Mouse (Mus musculus) right cerebral cortex, postnatal 4 days (tissue): ENCODE results near the gene Olfr1501.
"Not testable (repeated sequence)": the region's sequence is repeated elsewhere in the genome, so short reads cannot be mapped to it uniquely, and the experiment has no call there.

Experiments
- DNase-seq: peaks from one replicate; pipeline ENCODE4 v3.0.0-alpha.2; 2022

Gene Olfr1501

DNA sequence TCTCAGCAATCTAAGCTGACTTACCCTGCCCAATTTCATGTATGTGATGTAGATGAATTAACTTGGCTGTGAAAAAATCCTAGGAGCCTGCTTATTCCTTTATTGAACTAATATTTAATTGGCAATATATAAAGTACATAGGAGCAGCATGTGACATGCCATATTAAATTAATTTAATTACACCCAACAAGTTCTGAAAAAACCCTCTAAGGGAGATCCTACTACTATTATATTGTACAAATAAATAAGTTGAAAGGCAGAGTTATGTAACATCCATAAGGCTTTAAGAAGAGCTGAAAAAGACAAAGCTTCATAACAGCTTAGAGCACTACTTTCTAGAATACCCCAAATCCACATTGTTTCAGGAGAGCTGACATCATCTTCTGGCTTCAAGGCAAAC, at the start of gene Olfr1501:
TSS of gene Olfr1501 (minus strand) at position 101 of the 400 bp plus-strand sequence.
- not testable (repeated sequence) for DNase-seq

DNA sequence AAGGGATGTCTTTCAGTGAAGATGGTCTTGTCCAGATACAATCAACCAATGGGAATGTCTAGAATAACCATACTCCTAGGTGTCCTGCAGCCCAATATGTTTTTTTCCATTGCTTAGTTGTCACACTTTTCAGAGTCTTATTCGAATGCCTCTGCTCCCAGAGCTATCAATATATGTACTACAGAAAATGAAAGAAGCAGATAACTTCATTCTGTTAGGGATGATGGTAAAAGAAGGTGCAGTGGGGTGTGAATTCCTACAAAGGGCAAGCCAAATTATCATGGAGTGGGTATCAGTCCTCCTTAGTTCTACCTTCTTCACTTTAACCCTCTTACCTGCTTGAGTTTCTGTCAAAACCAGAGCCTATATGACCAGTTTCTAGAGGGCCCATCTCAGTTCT, 47.3 kb upstream of the Olfr1501 start, which contains the start of gene Olfr1504:
TSS of gene Olfr1504 (minus strand) at position 101 of the 400 bp plus-strand sequence.
- DNase-seq, result no peak

DNA sequence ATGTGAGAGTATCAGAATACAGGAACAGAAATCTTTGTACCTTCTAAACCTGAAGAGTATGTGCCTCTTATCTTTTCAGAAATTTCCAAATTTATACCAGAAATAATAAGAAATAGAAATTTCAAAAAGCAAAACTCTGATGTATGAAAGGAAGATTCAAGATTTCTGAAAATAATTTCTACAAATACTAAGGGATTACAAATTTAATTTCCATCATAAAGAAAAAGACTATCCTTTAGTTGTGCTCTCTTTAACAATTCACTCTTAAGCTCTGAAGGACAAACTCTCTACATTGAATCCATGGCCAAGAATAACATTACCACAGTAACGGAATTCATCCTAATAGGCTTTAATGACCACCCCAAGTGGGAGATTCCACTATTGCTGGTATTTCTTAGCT, 11.0 kb upstream of the Olfr1501 start, which contains the start of gene Olfr1502:
TSS of gene Olfr1502 (plus strand) at position 301 of the 400 bp plus-strand sequence.
- no peak for DNase-seq

DNA sequence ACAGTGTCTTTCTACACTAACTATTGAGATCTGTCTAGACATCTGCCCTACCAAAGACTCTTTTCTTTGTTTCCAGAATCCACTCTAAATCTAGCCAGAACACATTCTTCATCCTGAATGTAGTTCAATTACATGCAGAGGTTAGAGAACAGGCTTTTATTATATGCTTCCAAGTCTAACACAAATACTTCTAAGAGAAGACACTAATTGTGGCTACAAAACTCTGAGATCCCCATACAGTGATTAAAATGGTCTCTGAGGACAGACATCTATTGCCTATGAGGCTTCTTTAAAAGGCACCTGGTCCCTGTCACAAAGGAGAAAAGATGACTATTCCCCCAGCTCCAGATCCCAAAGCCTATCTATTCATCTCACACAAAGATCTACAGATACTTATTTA, 20.1 kb downstream of the Olfr1501 start, which contains the start of gene Olfr1500:
TSS of gene Olfr1500 (minus strand) at position 101 of the 400 bp plus-strand sequence.
- DNase-seq, result no peak

DNA sequence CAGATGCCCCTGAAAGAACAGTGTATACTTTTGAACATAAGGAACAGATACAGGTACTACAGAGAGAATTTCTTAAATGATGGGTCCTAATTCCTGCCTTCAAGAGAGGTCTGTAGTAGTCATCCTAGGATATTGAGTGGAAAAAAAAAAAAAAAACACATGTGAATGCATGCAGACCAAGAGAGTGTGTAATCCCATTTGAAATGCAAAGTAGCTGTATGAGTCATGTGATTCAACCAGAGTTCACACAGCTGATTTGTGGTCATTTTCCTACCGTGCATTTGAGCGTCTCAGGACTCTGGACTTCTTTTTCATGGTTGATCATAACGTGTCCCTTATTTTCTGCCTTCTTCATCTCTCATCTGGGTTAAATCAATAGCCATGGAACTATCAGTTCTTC, 22.0 kb downstream of the Olfr1501 start:
- no peak for DNase-seq

DNA sequence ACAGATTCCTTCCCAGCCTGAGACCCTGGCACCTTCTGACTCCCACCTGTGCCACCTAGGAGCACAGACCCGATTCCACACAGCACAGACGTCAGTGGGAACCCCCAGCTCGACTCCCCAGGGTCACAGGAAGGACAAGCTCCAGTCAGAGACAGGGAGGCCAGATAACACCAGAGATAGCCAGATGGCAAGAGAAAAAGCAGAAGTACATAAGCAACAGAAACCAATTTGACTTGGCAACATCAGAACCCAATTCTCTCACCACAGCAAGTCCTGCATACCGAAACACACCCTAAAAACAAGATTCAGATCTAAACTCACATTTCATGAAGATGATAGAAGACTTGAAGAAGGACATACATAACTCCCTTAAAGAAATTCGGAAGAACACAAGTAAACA, 29.6 kb downstream of the Olfr1501 start:
- no peak for DNase-seq

DNA sequence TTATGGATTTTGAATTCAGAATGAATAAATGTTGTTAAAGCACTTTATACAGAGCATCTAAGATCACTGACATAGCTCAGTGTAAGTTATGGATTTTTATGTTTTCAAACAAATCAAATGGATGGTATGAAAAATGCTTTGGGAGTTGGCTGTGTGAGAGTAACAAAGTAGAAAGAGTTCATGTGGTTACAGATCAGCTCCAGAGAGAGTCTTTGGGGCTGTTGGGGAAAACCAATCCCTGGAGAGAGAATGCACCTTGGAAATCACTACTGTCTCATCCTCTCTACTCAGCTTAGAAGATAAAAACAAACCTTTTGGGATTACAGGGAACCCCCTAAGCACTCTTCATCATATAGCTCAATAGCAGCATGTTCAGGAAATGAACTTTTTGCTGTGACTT, 31.1 kb downstream of the Olfr1501 start, which contains the start of gene Olfr1499:
TSS of gene Olfr1499 (minus strand) at position 101 of the 400 bp plus-strand sequence.
- DNase-seq, result no peak

DNA sequence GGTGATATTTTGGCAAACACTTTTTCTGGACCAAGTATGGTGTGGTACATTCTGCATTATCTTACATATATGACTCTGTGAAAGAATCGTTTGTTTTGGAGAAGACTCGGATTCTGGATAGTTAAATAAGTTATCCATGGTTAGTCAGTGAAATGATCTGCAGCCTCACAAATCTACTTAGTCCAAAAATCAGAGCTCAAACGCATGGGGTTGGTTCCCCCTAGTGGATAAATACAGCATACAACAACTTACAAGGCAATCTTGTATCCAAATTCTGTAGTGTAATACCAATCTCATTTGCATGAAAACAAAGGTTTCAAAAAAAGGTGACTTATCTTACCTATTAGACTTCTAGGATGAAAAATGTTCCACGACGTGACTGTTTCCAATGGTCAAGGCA, 31.7 kb downstream of the Olfr1501 start:
- no peak for DNase-seq

DNA sequence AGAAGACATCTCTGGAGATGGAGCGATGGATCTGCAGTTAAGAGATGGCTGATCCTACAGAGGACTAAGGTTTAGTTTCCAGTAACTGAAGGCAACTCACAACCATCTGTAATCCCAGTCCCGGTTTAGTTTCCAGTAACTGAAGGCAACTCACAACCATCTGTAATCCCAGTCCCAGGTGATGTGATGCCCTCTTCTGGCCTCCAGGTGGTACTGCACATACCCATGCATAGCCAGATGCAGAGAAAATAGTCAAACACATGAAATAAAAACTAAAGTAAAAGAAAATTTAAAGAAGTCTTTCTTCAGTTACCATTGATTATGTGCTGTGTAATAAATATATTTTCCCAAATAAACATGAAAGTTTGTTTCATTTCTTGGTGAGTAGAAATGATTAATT, 37.7 kb downstream of the Olfr1501 start:
- DNase-seq, result no peak

DNA sequence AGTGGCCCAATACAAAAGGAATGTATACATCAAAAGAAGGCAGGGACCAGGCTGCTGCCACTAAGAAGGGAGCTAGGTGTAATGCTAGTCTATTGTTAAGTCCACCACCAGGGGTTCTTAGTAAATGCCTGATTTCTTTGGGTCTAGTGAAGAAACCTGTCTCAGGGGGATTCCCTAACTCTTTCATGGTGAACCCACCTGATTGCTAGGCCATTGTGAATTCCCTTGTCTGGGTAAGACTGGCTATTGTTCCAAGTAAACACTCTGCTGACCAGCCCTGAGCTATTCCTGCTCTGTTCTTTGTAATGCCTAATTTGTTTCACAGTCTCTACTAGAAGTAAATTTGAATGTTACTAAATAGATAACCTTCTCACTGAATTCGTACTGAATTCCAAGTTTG, 45.0 kb downstream of the Olfr1501 start:
- not testable (repeated sequence) for DNase-seq

DNA sequence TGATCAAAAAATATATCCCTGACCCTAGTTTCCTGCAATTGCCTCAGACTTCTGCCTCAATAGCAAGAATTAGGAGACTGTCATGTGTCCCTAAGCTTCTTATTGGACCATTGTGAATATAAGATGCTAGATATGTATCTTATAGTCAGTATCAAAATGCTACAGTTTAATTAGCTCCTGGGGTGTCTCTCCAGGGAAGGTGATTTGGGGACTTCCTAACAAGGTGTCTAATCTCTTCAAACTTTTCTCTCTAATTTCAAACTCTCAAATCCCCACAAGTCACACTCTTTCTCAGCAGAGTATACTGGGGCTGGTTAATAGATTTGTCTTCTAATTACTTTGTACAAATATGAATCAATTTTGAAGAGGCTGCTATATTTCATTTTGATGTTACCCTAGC, 52.4 kb downstream of the Olfr1501 start, which contains the start of gene Olfr1497:
TSS of gene Olfr1497 (minus strand) at position 101 of the 400 bp plus-strand sequence.
- no peak for DNase-seq
